Mouse (Mus musculus) cerebellum, postnatal 36 days (tissue): ENCODE results near the gene Hdhd3.
A peak's percentile ranks its signal among the peaks of the same experiment; 100 is the strongest.

ENCODE experiments used
- DNase-seq, 2 experiments: peaks; one replicate each; pipeline ENCODE4 v3.0.0; 2021 to 2022; ENCODE audit warnings: mixed read lengths in 2 of 2

Hdhd3 gene

DNA sequence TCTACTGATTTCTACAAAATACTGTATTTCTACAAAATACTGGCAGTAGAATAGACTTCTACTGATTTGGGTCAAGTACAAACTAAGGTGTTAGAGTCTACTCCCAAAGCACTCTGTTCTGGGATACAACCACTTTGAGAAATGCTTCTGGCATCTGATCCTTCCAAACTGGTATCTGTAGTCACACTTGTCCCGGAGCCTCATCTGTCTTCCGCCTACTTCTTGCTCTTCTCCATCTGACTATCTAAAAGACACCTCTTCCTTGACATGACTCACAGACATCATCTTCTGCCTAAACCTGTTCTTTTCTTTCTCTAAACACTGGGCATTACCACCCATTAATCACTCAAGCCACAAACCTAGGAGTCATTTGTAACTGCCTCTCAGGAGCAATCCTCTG lies 31.2 kb downstream of the Hdhd3 start:
- DNase-seq: no peak

DNA sequence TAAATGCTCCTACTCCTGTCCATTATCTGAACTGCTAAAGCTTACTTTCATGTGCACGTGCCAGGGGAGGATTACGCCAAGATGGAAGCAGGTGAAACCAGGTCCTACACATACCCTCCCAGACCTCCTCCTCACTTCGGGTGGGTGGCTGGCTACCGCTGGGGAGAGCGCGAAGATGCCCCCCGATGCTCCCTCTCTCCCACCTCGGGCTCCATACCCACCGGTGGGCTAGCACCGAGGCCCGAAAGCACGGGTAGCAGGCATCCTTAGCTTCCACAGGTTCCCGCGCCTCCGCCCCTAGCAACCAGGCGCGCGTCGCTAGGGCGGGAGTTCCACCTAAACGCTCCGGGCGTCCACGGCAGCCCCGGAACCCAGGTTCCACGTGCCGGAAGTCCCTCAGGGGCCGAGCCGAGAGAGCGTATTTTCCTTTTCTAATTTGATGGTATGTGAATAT lies 32.6 kb downstream of the Hdhd3 start, which contains the start of gene Wdr31:
Gene Wdr31 (minus strand): TSS at position 299 of the 454 bp plus-strand sequence.
- DNase-seq: peak; percentile 80 to 82

DNA sequence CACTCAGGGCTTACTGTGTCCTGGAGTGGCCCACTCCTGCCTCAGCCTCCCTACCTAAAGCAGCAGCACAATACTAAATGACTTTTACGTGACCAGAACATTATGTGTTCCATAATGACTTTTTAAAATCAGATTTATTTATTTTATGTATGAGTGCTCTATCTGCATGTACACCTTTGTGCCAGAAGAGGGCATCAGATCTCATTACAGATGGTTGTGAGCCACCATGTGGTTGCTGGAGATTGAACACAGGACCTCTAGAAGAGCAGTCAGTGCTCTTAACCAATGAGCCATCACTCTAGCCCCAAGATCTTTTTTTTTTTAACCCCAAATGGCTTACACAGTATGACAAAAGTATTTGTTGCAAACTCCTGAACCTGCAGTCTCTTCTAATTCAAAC lies 35.1 kb downstream of the Hdhd3 start:
- no peak for DNase-seq

DNA sequence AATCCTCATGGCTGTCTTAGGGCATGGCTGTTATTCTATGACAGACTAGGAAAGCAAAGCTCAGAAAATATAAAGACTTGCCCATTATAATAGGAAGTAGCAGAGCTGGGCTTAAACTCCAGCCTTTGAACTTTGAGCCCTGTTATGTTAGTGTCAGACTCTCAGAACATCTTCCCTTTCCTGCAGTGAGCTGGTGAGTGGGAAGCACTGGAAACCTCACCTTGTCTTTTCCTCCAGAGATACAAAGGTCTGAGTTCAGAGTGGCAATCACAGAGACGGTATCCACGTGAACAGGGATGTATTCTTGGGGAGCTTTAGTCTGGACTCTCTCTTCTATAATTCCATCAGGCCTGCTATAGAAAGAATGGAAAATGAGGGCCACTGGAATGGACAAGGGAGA lies 40.1 kb downstream of the Hdhd3 start:
- DNase-seq: no peak

DNA sequence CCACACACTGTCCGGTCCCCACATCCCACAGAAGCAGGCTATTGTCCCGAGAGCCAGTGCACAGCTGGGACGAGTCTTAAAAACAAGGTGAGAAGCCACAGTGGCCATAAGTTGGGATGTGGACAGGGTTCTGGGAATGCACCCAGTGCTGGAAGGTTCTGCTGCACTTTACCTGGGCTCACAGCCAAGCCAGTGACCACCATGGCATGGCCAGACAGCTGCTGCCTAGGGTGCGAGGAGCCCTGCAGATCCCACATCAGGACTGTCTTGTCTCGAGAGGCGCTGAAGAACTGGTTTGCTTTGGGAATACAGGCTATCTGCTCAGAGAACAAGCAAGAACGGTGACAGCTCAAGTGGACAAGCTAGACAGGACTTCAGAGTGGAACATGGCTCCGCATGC lies 42.9 kb downstream of the Hdhd3 start:
- no peak for DNase-seq

DNA sequence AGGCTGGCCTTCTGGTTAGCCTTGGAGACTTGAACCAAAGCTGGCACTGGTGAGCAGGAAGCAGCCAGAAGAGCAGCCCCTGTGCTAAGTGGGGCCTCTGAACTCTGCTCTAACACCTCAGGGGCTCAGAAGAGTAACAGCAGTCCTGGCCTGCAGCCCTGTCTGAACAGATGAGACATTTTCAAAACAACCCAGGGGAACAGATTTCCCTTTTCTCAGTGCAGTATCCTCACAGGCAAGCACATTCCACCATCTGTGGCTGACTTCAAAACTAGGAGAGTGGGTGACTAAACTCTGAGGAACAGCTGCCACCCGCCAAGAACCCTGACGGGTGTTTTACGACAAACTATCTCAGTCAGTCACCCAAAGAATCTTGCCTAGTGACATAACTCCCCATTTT lies 44.2 kb downstream of the Hdhd3 start:
- DNase-seq: no peak

DNA sequence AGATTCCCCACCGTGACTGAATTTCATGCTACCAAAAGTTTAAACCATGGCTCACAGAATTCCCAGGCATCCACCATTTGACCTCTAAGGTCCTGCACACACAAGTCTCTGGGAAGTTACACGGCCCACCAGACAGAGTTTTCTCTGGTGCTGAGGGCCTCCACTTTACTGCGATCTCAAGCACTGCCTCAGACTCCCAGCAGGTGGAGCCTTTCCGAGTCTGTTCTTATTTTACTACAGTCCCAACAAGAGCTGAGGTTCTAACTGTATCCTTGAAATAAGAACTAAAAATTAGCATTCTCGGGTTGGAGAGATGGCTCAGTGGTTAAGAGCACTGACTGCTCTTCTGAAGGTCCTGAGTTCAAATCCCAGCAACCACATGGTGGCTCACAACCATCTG lies 48.3 kb downstream of the Hdhd3 start:
- peak; percentile 32 to 34 for DNase-seq
